Mouse (Mus musculus) limb, embryonic 13.5 days (tissue): ENCODE measurements at regions not wholly inside any gene's neighbourhood (a gene's known extent, or its start where the extent isn't known, plus 50 kb on each side); places are given as distances from the start of the nearest gene placed in this dataset.

ENCODE experiments used
- ATAC-seq: fragments of 200-750 bp; cut with Nextera tagmentation; 2 replicates; pipeline ENCODE4 v1.8.0; 2017; ENCODE audit warnings: low read depth, moderate number of reproducible peaks, moderate TSS enrichment; ENCODE audit not compliant: low FRiP score
- H3K27ac ChIP-seq: fragments of 300-500 bp; sonication (generic); 2 replicates; pipeline ENCODE4 v1.5.1; 2015; ENCODE audit warnings: inconsistent platforms, mild to moderate bottlenecking, moderate library complexity
- H3K27me3 ChIP-seq: fragments of 300-500 bp; sonication (generic); 2 replicates; pipeline ENCODE4 v1.6.1; 2015; ENCODE audit warnings: mild to moderate bottlenecking, inconsistent platforms
- H3K36me3 ChIP-seq: fragments of 300-500 bp; sonication (generic); 2 replicates; pipeline ENCODE4 v1.6.1; 2015; ENCODE audit warnings: inconsistent platforms, mild to moderate bottlenecking, moderate library complexity
- H3K4me1 ChIP-seq: fragments of 300-500 bp; sonication (generic); 2 replicates; pipeline ENCODE4 v1.6.1; 2015; ENCODE audit warnings: inconsistent platforms
- H3K4me2 ChIP-seq: fragments of 300-500 bp; sonication (generic); replicated peaks from 2 replicates; pipeline ENCODE4 v1.6.1; 2015; ENCODE audit warnings: inconsistent platforms, mild to moderate bottlenecking, moderate library complexity
- H3K4me3 ChIP-seq: fragments of 300-500 bp; sonication (generic); 2 replicates; pipeline ENCODE4 v1.5.1; 2015; ENCODE audit warnings: moderate library complexity, mild to moderate bottlenecking, inconsistent platforms
- H3K9ac ChIP-seq: fragments of 300-500 bp; sonication (generic); 2 replicates; pipeline ENCODE4 v1.6.1; 2015; ENCODE audit warnings: mild to moderate bottlenecking, inconsistent platforms
- H3K9me3 ChIP-seq: fragments of 300-500 bp; sonication (generic); 2 replicates; pipeline ENCODE4 v1.6.1; 2016; ENCODE audit warnings: inconsistent platforms
- WGBS: fragments of 180-500 bp; shearing (Covaris S2); methylation state at CpG from one replicate; pipeline ENCODE4 v1.1.7; 2015; 5-methylcytosine and 5-hydroxymethylcytosine counted together

- Histone ChIP-seq H3K4me3 (no peak overlapping the region), H3K4me2 (no peak overlapping the region), H3K9me3 (0 out of 2 replicates have a peak, but pooled peaks cover 3% of the 10 kb centered on the region), H3K27ac (no peak overlapping the region), H3K4me1 (no peaks in the 10 kb centered on the region), H3K9ac (no peak overlapping the region), H3K36me3 (no peaks in the 10 kb centered on the region), H3K27me3 (no peaks in the 10 kb centered on the region)
- no peak; the same call in 1 of the 2 replicates for ATAC-seq
These were observed 165.5 kb downstream of the Dsel start for GRCm38 (mm10) chr1:111699030-111699732.

- Histone ChIP-seq H3K9ac (no peak overlapping the region), H3K4me2 (no peak overlapping the region), H3K27me3 (no peaks in the 10 kb centered on the region), H3K4me1 (no peaks in the 10 kb centered on the region), H3K9me3 (no peaks in the 10 kb centered on the region), H3K4me3 (no peak overlapping the region), H3K27ac (no peak overlapping the region), H3K36me3 (no peaks in the 10 kb centered on the region)
- 92% methylated on average over 1 of the region's 1 CpGs for WGBS
- ATAC-seq = no peak
These were observed 203.8 kb downstream of the Dsel start for GRCm38 (mm10) chr1:111660950-111661349.

- Histone ChIP-seq H3K4me1 (no peaks in the 10 kb centered on the region), H3K4me2 (no peak overlapping the region), H3K4me3 (no peak overlapping the region), H3K9ac (no peak overlapping the region), H3K27ac (no peak overlapping the region), H3K9me3 (no peaks in the 10 kb centered on the region), H3K27me3 (no peaks in the 10 kb centered on the region), H3K36me3 (no peaks in the 10 kb centered on the region)
- WGBS = 10% methylated on average over 2 of the region's 2 CpGs
- ATAC-seq = no peak; the same call in 1 of the 2 replicates
These were observed 204.5 kb downstream of the Dsel start for GRCm38 (mm10) chr1:111660099-111660670.

GRCm38 (mm10) chr1:111633860-111634460 lies 230.8 kb downstream of the Dsel start:
- ATAC-seq = peak; percentile 64; the same call in 1 of the 2 replicates
- no peaks in the 10 kb centered on the region for H3K9me3 ChIP-seq
- H3K27me3 ChIP-seq = no peaks in the 10 kb centered on the region
- no peak overlapping the region for H3K9ac ChIP-seq
- WGBS = 66% methylated on average over 3 of the region's 3 CpGs
- H3K4me1 ChIP-seq = no peaks in the 10 kb centered on the region
- H3K27ac ChIP-seq = no peak overlapping the region
- H3K4me2 ChIP-seq = no peak overlapping the region
- no peak overlapping the region for H3K4me3 ChIP-seq
- no peaks in the 10 kb centered on the region for H3K36me3 ChIP-seq
